Mouse (Mus musculus) C2C12 (cell line): ENCODE data around the gene Fam117a.

Experiments used
- CEBPB ChIP-seq: IDR thresholded peaks from one replicate; pipeline ENCODE4 v1.6.1; 2011; ENCODE audit warnings: low read depth, mild to moderate bottlenecking, control low read depth, moderate library complexity
- CTCF ChIP-seq: IDR thresholded peaks from one replicate; pipeline ENCODE4 v1.5.1; 2011; ENCODE audit not compliant: control insufficient read depth, insufficient read depth, insufficient read length
- FOSL1 ChIP-seq: IDR thresholded peaks from one replicate; pipeline ENCODE4 v1.8.0; 2011; ENCODE audit warnings: mild to moderate bottlenecking, low read length; ENCODE audit not compliant: poor library complexity, insufficient read depth, severe bottlenecking
- MAX ChIP-seq: IDR thresholded peaks from one replicate; pipeline ENCODE4 v1.6.1; 2011; ENCODE audit warnings: mild to moderate bottlenecking, control low read depth
- MYOD1 ChIP-seq: IDR thresholded peaks from one replicate; pipeline ENCODE4 v1.6.1; 2011; ENCODE audit warnings: low read depth; ENCODE audit not compliant: control insufficient read depth, insufficient read length

DNA sequence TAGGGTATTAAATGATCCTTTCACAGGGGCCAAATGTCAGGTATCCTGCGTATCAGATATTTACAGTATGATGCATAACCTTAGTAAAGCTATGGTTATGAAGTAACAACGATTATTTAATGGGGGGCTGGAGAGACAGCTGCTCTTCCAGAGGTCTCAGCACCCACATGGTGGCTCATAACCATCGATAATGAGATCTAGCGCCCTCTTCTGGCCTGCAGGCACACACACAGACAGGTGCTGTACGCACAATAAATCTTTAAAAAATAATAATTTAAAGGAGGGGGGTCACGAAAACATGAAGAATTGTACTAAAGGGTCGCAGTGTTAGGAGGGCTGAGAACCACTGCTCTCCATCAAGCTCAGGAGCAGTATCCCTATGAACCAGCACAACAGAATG is 31.2 kb upstream of the Fam117a start:
- no peak for TF ChIP-seq CTCF
- no peak for TF ChIP-seq MYOD1
- TF ChIP-seq MAX = no peak
- TF ChIP-seq FOSL1 = no peak
- no peak for TF ChIP-seq CEBPB
